Mouse (Mus musculus) midbrain, embryonic 15.5 days (tissue): Measurements from ENCODE around the gene Bud23. TPM values are rescaled to one million over a fixed set of nuclear protein-coding genes. Genes with fewer than 3 reads are reported as not detected.

Source experiments
- ATAC-seq: fragments of 200-750 bp; cut with Nextera tagmentation; replicated peaks from 2 replicates; pipeline ENCODE4 v1.8.0; 2017; ENCODE audit warnings: moderate TSS enrichment
- H3K27ac ChIP-seq: fragments of 300-500 bp; sonication (generic); 2 replicates; pipeline ENCODE4 v1.5.1; 2015; ENCODE audit warnings: mild to moderate bottlenecking, inconsistent platforms
- H3K27me3 ChIP-seq: fragments of 300-500 bp; sonication (generic); replicated peaks from 2 replicates; pipeline ENCODE4 v1.6.1; 2015; ENCODE audit warnings: inconsistent platforms
- H3K36me3 ChIP-seq: fragments of 300-500 bp; sonication (generic); replicated peaks from 2 replicates; pipeline ENCODE4 v1.6.1; 2015; ENCODE audit warnings: inconsistent platforms
- H3K4me1 ChIP-seq: fragments of 300-500 bp; sonication (generic); 2 replicates; pipeline ENCODE4 v1.6.1; 2015; ENCODE audit warnings: inconsistent platforms
- H3K4me2 ChIP-seq: fragments of 300-500 bp; sonication (generic); 2 replicates; pipeline ENCODE4 v1.6.1; 2015; ENCODE audit warnings: inconsistent platforms, mild to moderate bottlenecking, moderate library complexity
- H3K4me3 ChIP-seq: fragments of 300-500 bp; sonication (generic); 2 replicates; pipeline ENCODE4 v1.5.1; 2015; ENCODE audit warnings: mild to moderate bottlenecking, inconsistent platforms
- H3K9ac ChIP-seq: fragments of 300-500 bp; sonication (generic); 2 replicates; pipeline ENCODE4 v1.6.1; 2015; ENCODE audit warnings: mild to moderate bottlenecking, inconsistent platforms
- H3K9me3 ChIP-seq: fragments of 300-500 bp; sonication (generic); 2 replicates; pipeline ENCODE4 v1.6.1; 2016; ENCODE audit warnings: inconsistent platforms
- WGBS: fragments of 180-500 bp; shearing (Covaris S2); methylation state at CpG from one replicate; pipeline ENCODE4 v1.1.7; 2015; ENCODE audit warnings: mixed read lengths; 5-methylcytosine and 5-hydroxymethylcytosine counted together
- polyA plus RNA-seq: library from polyadenylated mRNA; unstranded; fragments of >200 nt; fragmentation: Nextera tagmentation; extraction: Ambion mirVana; gene quantifications from 2 replicates; pipeline ENCODE4 v1.2.1, GENCODE M21; 2015

Bud23 gene
- polyA plus RNA-seq, 1 experiment from 2014 or later: 78.1 TPM

GRCm38 (mm10) chr5:135034593-135034992, 30.2 kb downstream of the Bud23 start:
- no peak for ATAC-seq
- Histone ChIP-seq H3K9ac (no peak overlapping the region), H3K36me3 (no peaks in the 10 kb centered on the region), H3K4me1 (no peaks in the 10 kb centered on the region), H3K9me3 (no peaks in the 10 kb centered on the region), H3K4me3 (no peak overlapping the region), H3K27ac (no peak overlapping the region), H3K4me2 (no peak overlapping the region), H3K27me3 (no peaks in the 10 kb centered on the region)
- WGBS: 96% methylated on average over 2 of the region's 2 CpGs

- Histone ChIP-seq H3K27ac (no peak overlapping the region), H3K9ac (no peak overlapping the region), H3K4me3 (no peak overlapping the region), H3K36me3 (no peaks in the 10 kb centered on the region), H3K4me2 (no peak overlapping the region), H3K9me3 (no peaks in the 10 kb centered on the region), H3K27me3 (no peaks in the 10 kb centered on the region), H3K4me1 (peaks cover 10% of the 10 kb centered on the region)
- 94% methylated on average over 5 of the region's 5 CpGs for WGBS
- ATAC-seq: no peak
Observed at GRCm38 (mm10) chr5:135032581-135032980, 32.2 kb downstream of the Bud23 start.

DNA sequence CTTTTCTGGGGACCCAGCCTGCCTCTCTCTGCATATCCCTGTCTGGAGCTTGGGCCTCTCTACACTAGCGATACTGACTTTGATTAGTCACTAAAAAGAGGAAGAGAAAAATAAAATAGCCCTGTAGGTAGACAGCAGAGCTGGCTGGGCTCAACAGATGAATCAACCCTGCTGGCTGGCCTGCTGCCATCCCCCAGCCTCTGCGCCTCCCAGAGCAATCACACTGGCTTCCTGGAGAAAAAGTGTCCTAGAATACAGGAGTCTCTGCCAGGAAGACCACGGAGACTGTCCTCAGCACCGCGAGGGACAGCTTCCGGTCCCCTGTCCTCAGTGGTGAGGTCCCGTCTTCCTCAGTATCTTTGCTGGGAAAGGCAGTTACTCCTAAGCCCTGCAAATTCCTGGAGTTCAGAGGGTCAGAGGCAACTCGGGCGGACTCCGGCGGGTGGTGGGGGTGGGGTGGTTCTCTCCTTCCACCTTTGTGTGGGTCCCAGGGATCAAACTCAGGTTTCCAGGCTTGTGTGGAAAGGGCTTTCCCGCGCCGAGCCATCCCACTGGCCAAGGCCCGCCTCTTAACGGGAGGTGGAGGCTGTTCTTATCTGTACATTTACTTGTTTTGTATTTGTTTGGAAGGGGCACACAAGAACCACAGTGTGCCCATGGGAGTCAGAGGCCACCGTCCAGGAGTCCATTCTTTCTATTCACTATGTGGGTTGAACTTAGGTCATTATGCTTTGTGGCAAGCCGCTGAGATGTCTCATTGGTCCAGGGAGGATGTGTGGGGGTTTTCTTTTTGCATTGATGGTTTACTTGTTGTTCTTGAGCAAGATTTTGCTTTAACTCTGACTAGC, 35.5 kb downstream of the Bud23 start:
- Histone ChIP-seq H3K4me2 (no peak overlapping the region), H3K27ac (no peak overlapping the region), H3K4me3 (no peak overlapping the region), H3K4me1 (peaks cover 22% of the 10 kb centered on the region), H3K9ac (no peak overlapping the region), H3K36me3 (no peaks in the 10 kb centered on the region), H3K27me3 (no peaks in the 10 kb centered on the region), H3K9me3 (no peaks in the 10 kb centered on the region)
- no peak for ATAC-seq
- 63% methylated on average over 18 of the region's 18 CpGs for WGBS

DNA sequence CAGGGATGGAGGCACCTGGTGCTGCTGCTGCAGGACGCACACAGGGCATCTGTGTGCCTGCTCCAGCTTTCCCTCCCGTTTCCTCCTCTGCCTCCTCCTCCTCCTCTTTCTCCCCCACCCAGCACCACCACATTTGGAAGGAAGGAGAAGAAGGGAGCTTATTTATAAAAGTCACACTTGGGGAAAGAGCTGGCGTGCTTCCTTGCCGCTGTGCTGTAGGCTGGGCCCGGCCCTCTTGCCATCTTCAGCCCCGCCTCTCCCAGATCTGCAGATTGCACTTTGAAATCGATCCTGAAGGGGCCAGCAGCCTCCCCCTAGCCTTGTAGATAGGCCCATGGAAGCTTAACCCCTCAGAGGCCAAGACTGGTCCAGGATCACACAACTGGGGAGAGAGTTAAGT, 38.9 kb downstream of the Bud23 start:
- Histone ChIP-seq H3K9me3 (no peaks in the 10 kb centered on the region), H3K4me1 (peaks cover 32% of the 10 kb centered on the region), H3K27ac (no peak overlapping the region), H3K9ac (no peak overlapping the region), H3K27me3 (no peaks in the 10 kb centered on the region), H3K36me3 (no peaks in the 10 kb centered on the region), H3K4me2 (peak overlapping the region; percentile 9; the same call in 1 of the 2 replicates), H3K4me3 (no peak overlapping the region)
- WGBS: 22% methylated on average over 7 of the region's 7 CpGs
- ATAC-seq: no peak

DNA sequence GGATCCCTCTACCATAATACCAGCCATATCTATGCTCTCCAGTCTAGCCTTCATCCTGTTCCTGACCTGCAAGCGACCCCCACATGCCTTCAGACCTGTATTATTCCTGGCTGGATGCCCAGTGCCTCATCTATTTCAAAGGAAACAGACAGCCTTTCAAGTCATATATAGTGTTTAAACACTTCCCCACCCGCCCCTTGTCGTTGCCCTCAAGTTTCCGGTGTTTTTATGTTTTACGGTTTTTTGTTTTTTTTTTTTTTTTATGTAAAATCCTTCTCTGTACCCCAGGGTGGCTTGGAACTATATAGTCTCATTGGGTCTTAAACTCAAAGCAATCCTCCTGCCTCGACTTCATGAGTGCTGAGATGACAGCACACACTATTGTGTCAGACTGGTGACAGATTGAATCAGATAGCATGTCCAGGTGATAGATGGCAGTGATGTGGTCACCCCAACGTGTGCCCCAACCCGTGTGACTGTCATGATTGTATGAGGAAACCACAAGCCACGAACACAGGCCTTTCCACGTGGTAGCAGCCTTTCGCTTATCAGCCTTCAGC, 40.0 kb downstream of the Bud23 start:
- Histone ChIP-seq H3K4me1 (peaks cover 32% of the 10 kb centered on the region), H3K9me3 (no peaks in the 10 kb centered on the region), H3K4me3 (peak overlapping the region; percentile 81), H3K4me2 (peak overlapping the region; percentile 84), H3K27me3 (no peaks in the 10 kb centered on the region), H3K27ac (no peak overlapping the region), H3K9ac (no peak overlapping the region), H3K36me3 (no peaks in the 10 kb centered on the region)
- ATAC-seq: no peak
- WGBS: 75% methylated on average over 11 of the region's 11 CpGs

- Histone ChIP-seq H3K4me2 (peak within 1 kb of the TSS; percentile 84), H3K27ac (peak within 1 kb of the TSS; percentile 55; the same call in 1 of the 2 replicates), H3K27me3 (no peaks in the 10 kb centered on the region), H3K9me3 (no peaks in the 10 kb centered on the region), H3K9ac (peak within 1 kb of the TSS; percentile 79), H3K4me3 (peak within 1 kb of the TSS; percentile 81), H3K4me1 (peaks cover 22% of the 10 kb centered on the region), H3K36me3 (no peaks in the 10 kb centered on the region)
- WGBS: 1% methylated on average over 54 of the region's 61 CpGs
- peak; percentile 92 for ATAC-seq
Observed at GRCm38 (mm10) chr5:135023344-135024173, 41.2 kb downstream of the Bud23 start, which contains the start of gene Stx1a. Gene Stx1a (plus strand): TSS chr5:135023482.

DNA sequence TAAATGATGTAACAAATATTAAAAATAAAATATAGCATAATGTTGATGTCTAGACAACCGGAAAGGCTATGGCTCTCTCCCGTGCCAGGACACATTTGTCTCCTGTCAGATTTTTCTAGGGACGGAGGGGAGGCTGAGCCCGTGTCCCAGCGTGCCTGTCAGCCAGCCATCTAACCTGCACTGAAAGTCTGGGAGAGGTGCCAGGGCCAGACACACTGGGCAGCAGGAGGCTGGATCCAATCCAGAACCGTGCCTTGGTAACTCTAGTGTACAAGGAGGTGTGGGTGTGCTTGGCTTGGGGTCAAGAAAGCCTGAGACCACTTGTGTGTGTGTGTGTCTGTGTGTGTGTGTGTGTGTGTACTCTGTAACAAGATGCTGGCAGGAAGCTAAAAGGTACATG, 42.9 kb downstream of the Bud23 start:
- Histone ChIP-seq H3K9ac (no peak overlapping the region), H3K4me1 (peaks cover 22% of the 10 kb centered on the region), H3K4me3 (no peak overlapping the region), H3K9me3 (no peaks in the 10 kb centered on the region), H3K27me3 (no peaks in the 10 kb centered on the region), H3K4me2 (no peak overlapping the region), H3K27ac (no peak overlapping the region), H3K36me3 (no peaks in the 10 kb centered on the region)
- no peak for ATAC-seq
- 77% methylated on average over 6 of the region's 6 CpGs for WGBS

DNA sequence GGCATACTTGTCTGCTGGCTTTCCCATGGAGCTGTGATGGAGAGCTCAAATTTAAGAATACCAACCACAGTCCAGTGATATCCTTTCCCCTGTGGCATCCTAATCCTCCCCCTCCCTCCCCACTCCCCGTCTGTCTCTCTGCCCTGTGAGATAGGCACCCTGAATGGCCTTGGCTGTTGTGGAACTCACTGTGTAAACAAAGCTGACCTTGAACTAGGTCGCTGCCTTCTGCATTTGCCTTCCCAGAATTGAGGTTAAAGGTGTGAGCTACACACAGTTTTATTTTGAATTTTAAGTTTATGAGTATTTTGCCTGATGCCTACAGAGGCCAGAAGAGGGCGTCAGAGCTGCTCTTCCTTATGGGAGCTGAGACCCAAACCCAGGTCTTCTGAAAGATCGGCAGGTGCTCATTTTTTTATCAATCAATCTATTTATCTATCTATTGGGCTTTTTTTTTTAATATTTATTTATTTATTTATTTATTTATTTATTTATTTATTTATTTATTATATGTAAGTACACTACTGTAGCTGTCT, 48.5 kb downstream of the Bud23 start:
- Histone ChIP-seq H3K36me3 (no peaks in the 10 kb centered on the region), H3K27ac (no peak overlapping the region), H3K4me3 (no peak overlapping the region), H3K27me3 (no peaks in the 10 kb centered on the region), H3K9ac (no peak overlapping the region), H3K4me1 (peaks cover 14% of the 10 kb centered on the region), H3K4me2 (no peak overlapping the region), H3K9me3 (no peaks in the 10 kb centered on the region)
- WGBS: 63% methylated on average over 4 of the region's 4 CpGs
- no peak for ATAC-seq

DNA sequence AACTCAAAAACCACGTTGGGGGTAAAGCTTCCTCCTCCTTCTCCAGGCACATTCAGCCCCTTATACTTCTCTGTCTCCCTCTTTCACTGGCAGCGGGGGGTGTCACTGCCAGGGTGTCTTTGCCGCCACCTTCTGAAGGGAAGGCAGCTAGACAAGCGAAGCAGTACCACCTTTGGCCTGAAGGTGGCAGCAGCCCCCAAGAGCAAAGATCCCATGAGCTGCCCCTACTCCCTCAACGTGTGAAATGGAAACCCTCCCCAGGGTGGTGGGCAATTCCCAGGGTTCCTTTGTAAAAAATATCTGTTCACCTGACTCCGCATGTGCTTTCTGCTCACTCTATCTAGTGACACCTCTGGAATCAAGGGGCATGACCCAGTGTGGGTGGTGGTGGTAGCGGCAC, 49.3 kb downstream of the Bud23 start:
- H3K27ac ChIP-seq: no peak overlapping the region

GRCm38 (mm10) chr5:135012671-135013441, 51.9 kb downstream of the Bud23 start:
- no peak for ATAC-seq
- H3K27ac ChIP-seq: no peak overlapping the region
- no peak overlapping the region for H3K4me2 ChIP-seq

More for the DNA sequence above, 49.3 kb downstream of the Bud23 start:
- no peaks in the 10 kb centered on the region for H3K36me3 ChIP-seq
- 14% methylated on average over 7 of the region's 7 CpGs for whole genome bisulfite sequencing
- H3K9ac ChIP-seq: no peak overlapping the region
- H3K9me3 ChIP-seq: no peaks in the 10 kb centered on the region
- no peak overlapping the region for H3K4me3 ChIP-seq
- ATAC-seq: no peak
- H3K4me1 ChIP-seq: peaks cover 22% of the 10 kb centered on the region
- no peak overlapping the region for H3K4me2 ChIP-seq
- no peaks in the 10 kb centered on the region for H3K27me3 ChIP-seq

DNA sequence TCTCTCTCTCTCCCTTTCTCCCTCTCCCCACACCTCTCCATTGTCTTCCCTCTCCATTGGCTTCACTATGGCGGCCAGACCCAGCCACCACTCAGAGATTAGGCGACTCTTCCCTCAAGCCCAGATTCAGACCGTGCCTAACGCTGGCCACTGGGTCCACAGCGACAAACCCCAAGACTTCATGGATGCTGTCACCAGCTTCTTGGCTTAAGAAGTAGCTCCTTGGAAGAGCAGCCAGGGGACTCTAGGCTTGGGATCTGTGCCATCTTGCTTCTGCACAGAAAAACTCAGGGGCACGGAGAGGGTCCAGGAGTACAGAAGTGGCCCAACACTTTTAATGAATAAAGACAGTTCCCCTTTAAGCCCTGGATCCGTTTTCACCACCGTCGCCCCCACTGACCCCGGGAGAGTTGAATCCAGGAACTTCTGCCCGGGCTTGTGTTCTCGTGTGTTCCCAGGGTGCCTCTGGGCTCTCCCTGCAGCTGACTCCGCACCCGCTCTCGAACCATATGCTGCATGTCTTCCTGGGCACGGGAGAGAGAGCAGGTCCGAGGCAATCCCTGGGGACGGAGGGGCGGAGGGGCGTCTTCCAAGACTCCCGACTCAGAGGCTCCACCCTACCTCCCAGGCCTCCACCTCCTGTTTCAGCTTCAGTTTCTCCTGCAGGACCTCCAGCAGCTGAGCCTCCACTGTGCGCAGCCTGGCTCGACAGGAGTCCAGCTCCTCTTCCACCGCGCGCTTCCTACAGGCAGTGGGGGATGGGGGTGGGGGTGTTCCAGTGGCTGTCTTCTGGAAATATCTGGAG, 52.7 kb downstream of the Bud23 start:
- Histone ChIP-seq H3K4me1 (peaks cover 37% of the 10 kb centered on the region), H3K9ac (no peak overlapping the region), H3K36me3 (no peaks in the 10 kb centered on the region), H3K27me3 (no peaks in the 10 kb centered on the region), H3K4me3 (peak overlapping the region; percentile 5; the same call in 1 of the 2 replicates), H3K9me3 (no peaks in the 10 kb centered on the region), H3K27ac (no peak overlapping the region), H3K4me2 (no peak overlapping the region)
- 27% methylated on average over 26 of the region's 26 CpGs for WGBS
- ATAC-seq: no peak

More at GRCm38 (mm10) chr5:135012671-135013441, 51.9 kb downstream of the Bud23 start:
- Histone ChIP-seq H3K9me3 (no peaks in the 10 kb centered on the region), H3K4me1 (peaks cover 34% of the 10 kb centered on the region), H3K36me3 (no peaks in the 10 kb centered on the region), H3K27me3 (no peaks in the 10 kb centered on the region), H3K4me3 (no peak overlapping the region), H3K9ac (no peak overlapping the region)
- 5% methylated on average over 16 of the region's 16 CpGs for WGBS
